Mouse (Mus musculus): Measurements from ENCODE around the gene Abcc4.

DNA sequence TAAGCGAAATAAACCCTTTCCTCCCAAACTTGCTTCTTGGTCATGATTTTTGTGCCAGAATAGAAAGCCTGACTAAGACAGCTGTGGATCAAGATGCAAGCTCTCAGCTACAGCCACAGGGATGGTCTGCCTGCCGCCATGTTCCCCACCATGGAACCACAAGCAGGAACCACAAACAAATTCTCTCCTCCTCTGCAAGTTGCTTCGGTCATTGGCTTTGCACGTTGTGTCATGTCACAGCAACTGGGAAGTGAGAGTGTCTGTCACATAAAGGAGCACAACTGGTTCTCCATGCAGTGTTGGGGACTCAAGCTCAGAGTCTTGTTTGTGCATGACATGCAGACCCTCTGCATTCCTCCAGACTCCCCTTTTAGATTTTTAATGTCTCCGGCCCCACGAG is 20.4 kb downstream of the Abcc4 start:
- TF ChIP-seq CTCF (IDR thresholded peaks at IDR 0.05; ENCODE audit: extremely low read depth, insufficient read depth, low read length) (no peak), POLR2A (IDR thresholded peaks at IDR 0.05; ENCODE audit: extremely low read depth, insufficient read depth, low read length) (no peak)
